8 mouse cellular contexts compared by ENCODE assay signal in the genomic region with DNA sequence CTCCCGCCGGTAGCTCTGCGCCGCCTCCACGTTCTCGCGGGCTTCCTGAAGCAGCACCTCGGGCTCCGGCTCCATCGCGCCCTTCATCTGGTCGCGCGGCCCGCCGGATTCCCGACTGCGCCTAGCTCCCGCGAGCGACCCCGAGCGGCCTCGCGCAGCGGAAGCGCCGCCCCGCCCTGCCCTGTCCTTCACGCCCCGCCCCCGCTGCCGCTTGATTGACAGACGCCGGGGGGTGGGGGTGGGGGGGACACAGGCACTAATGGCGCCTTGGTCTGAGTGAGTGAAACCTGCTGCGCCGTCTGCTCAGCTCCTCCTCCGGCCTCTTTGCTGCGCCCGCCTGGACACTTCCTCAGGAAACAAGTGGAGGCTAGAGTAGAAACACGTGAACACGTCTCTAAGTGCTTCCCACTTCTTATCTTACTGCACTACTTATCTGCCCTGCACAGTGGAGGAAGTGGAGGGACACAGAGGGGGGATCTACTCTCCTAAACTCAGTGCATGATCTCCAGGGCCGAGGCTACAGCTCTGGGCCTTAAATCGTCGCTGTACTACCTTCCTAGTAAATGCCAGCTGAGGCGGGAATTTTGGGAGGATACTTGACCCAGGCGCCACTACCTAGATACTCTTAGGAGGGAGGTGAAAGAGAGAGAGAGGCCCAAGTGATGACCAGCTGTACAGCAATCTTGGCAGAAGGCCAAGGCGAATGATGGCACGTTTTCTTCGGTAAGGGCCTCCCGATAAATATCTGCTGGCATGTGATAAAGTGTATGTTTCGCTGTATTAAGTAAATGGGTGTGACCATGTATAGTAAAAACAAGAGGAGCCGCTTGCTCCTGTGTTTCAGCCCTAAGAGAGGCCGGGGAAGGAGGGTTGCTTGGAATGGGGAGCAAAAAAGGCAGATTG. TPM values are rescaled to one million over a fixed set of nuclear protein-coding genes. Genes with fewer than 3 reads are reported as not detected.
DNase-seq lines count a peak whose midpoint lies in the region; ATAC-seq and TF ChIP-seq lines count a peak whose summit lies in the region.

Crlf3 (minus strand) TSS at position 166 of the 903 bp plus-strand sequence.

- intact Hi-C loops in heart, postnatal 14 days (cut with DNase I), result loop anchor here (10.0 kb wide), 1 partner anchor 104 kb away; the partner anchor contains the start of gene Rnf135

- WGBS in forebrain, embryonic 13.5 days, result 5% methylated on average over 55 of the region's 55 CpGs
- WGBS in neural tube, embryonic 15.5 days, result 6% methylated on average over 55 of the region's 55 CpGs

- peaks cover 38% of the 10 kb centered on the region for H3K4me1 ChIP-seq in E14TG2a.4 (replicated peaks; ENCODE audit: low read depth, low read length)
- peaks cover 16% of the 10 kb centered on the region for H3K4me1 ChIP-seq in forebrain, embryonic 13.5 days
- peaks cover 18% of the 10 kb centered on the region for H3K4me1 ChIP-seq in neural tube, embryonic 15.5 days

- no peak for TF ChIP-seq CTCF in E14TG2a.4 (conservative IDR thresholded peaks at IDR 0.05; ENCODE audit: low read length)

- DNase-seq in c-Kit-positive CD71-positive TER-119-positive erythroid progenitor cells, embryonic 14.5 days (ENCODE audit: low spot score), result peak; percentile 98
- peak; percentile 97 to 98 for DNase-seq in heart, postnatal 14 days
- DNase-seq in layer of hippocampus, adult 11-12 months (ENCODE audit: low spot score), result peak; percentile 93
- DNase-seq in lung, adult 18-20 months, result peak; percentile 93 to 95
- peak; percentile 93 for DNase-seq in testis, postnatal 14 days (ENCODE audit: low spot score)

- no peaks in the 10 kb centered on the region for H3K27me3 ChIP-seq in E14TG2a.4 (ENCODE audit: insufficient read depth, low read length)
- no peaks in the 10 kb centered on the region for H3K27me3 ChIP-seq in forebrain, embryonic 13.5 days
- no peaks in the 10 kb centered on the region for H3K27me3 ChIP-seq in neural tube, embryonic 15.5 days (replicated peaks)

- H3K4me3 ChIP-seq in E14TG2a.4 (replicated peaks; ENCODE audit: low read length), result peak within 1 kb of the TSS; percentile 96
- H3K4me3 ChIP-seq in forebrain, embryonic 13.5 days, result peak within 1 kb of the TSS; percentile 90
- peak within 1 kb of the TSS; percentile 93 for H3K4me3 ChIP-seq in neural tube, embryonic 15.5 days (replicated peaks)

- peak within 1 kb of the TSS; percentile 83 for H3K27ac ChIP-seq in forebrain, embryonic 13.5 days
- H3K27ac ChIP-seq in neural tube, embryonic 15.5 days (replicated peaks), result peak within 1 kb of the TSS; percentile 85

- peak within 1 kb of the TSS; percentile 82 for H3K4me2 ChIP-seq in forebrain, embryonic 13.5 days
- peak within 1 kb of the TSS; percentile 84 for H3K4me2 ChIP-seq in neural tube, embryonic 15.5 days

- H3K9ac ChIP-seq in forebrain, embryonic 13.5 days, result peak within 1 kb of the TSS; percentile 94
- H3K9ac ChIP-seq in neural tube, embryonic 15.5 days (replicated peaks), result peak within 1 kb of the TSS; percentile 92

- peaks cover 25% of the 10 kb centered on the region for H3K36me3 ChIP-seq in E14TG2a.4 (ENCODE audit: insufficient read depth, low read length)
- no peaks in the 10 kb centered on the region for H3K36me3 ChIP-seq in forebrain, embryonic 13.5 days (ENCODE audit: poor library complexity, severe bottlenecking)
- H3K36me3 ChIP-seq in neural tube, embryonic 15.5 days, result no peaks in the 10 kb centered on the region

- H3K9me3 ChIP-seq in E14TG2a.4 (ENCODE audit: low read length), result 0 out of 2 replicates have a peak, but pooled peaks cover 5% of the 10 kb centered on the region
- no peaks in the 10 kb centered on the region for H3K9me3 ChIP-seq in forebrain, embryonic 13.5 days (replicated peaks)
- no peaks in the 10 kb centered on the region for H3K9me3 ChIP-seq in neural tube, embryonic 15.5 days (replicated peaks)

- ATAC-seq in forebrain, embryonic 13.5 days, result peak; percentile 95
- peak; percentile 94 for ATAC-seq in neural tube, embryonic 15.5 days (ENCODE audit: low FRiP score)

RNA-seq across cellular contexts. Expression of gene Crlf3, which starts in this region (rescaled TPM):
- 24.1 and 24.8 TPM in 2 replicates for polyA plus RNA-seq in forebrain, embryonic 13.5 days (2015; fragmentation: Nextera tagmentation; extraction: Ambion mirVana)
- total RNA-seq in heart, postnatal 14 days (2021), result 10 to 100 TPM; 16.1 to 16.9 TPM
- polyA plus RNA-seq in neural tube, embryonic 15.5 days (2015; fragmentation: Nextera tagmentation; extraction: Ambion mirVana), result 14.3 and 27.7 TPM in 2 replicates

Comparison
In these comparisons a context has a peak if more than half of its experiments do, and no peak if none do; other contexts are left out.
1. Peak in every context shown above with its lines: DNase-seq, ATAC-seq, H3K4me3 ChIP-seq and H3K27ac ChIP-seq.